In genomic region chr3:51019650-51020346, GRCm38 (mm10) we compare ENCODE assay signal across 11 mouse cellular contexts.
DNase-seq lines count a peak whose midpoint lies in the region; ATAC-seq and TF ChIP-seq lines count a peak whose summit lies in the region.
"Had no signal": no experiment of that assay in that cellular context is flagged by ENCODE, and none has a peak within 500 bp of the region (broad histone marks: within the 10 kb centered on the region; RNA-seq: fewer than 3 reads in every experiment).

No protein-coding gene starts in this region.

- no peaks in the 10 kb centered on the region for H3K79me2 ChIP-seq in myocyte (ENCODE audit: control insufficient read depth, insufficient read depth)

- H3K4me1 ChIP-seq in lung, embryonic 16.5 days (replicated peaks; ENCODE audit: control insufficient read depth, insufficient read depth, low read length), result no peaks in the 10 kb centered on the region
- H3K4me1 ChIP-seq in hindbrain, embryonic 11.5 days (replicated peaks; ENCODE audit: control insufficient read depth, insufficient read depth, low read length), result no peaks in the 10 kb centered on the region
- H3K4me1 ChIP-seq in limb, embryonic 12.5 days (replicated peaks), result peaks cover 7% of the 10 kb centered on the region; the same call in 1 of the 2 replicates

- no peaks in the 10 kb centered on the region for H3K36me3 ChIP-seq in lung, embryonic 16.5 days (ENCODE audit: control insufficient read depth, insufficient read depth, low read length)
- no peaks in the 10 kb centered on the region for H3K36me3 ChIP-seq in hindbrain, embryonic 11.5 days (ENCODE audit: control insufficient read depth, insufficient read depth, low read length)
- no peaks in the 10 kb centered on the region for H3K36me3 ChIP-seq in limb, embryonic 12.5 days
- H3K36me3 ChIP-seq in myocyte (ENCODE audit: control insufficient read depth, insufficient read depth), result no peaks in the 10 kb centered on the region

- DNase-seq in lung, postnatal 25 days (ENCODE audit: low spot score), result no peak
- DNase-seq in hindbrain, embryonic 11.5 days (ENCODE audit: low spot score), result peak; percentile 15
- no peak for DNase-seq in gastrocnemius, postnatal 4 days (ENCODE audit: low spot score in 2 of 2)
- no peak for DNase-seq in urinary bladder, postnatal 25 days (ENCODE audit: low spot score)
- DNase-seq: adrenal gland, postnatal 10 days; cerebellum, adult 2 months; heart, postnatal 4 days; lung, postnatal 36 days had no signal

- no peaks in the 10 kb centered on the region for H3K27me3 ChIP-seq in lung, embryonic 16.5 days (ENCODE audit: control insufficient read depth, insufficient read depth, low read depth, low read length)
- no peaks in the 10 kb centered on the region for H3K27me3 ChIP-seq in hindbrain, embryonic 11.5 days (ENCODE audit: control insufficient read depth, insufficient read depth, low read length)
- H3K27me3 ChIP-seq in limb, embryonic 12.5 days, result no peaks in the 10 kb centered on the region; the same call in 1 of the 2 replicates
- H3K27me3 ChIP-seq in myocyte (ENCODE audit: control insufficient read depth, insufficient read depth, insufficient read length), result no peaks in the 10 kb centered on the region

- H3K9ac ChIP-seq in lung, embryonic 16.5 days (ENCODE audit: low read length), result no peak overlapping the region
- no peak overlapping the region for H3K9ac ChIP-seq in hindbrain, embryonic 11.5 days (ENCODE audit: low read depth, low read length)
- H3K9ac ChIP-seq in limb, embryonic 12.5 days (replicated peaks), result no peak overlapping the region

- H3K27ac ChIP-seq in lung, embryonic 16.5 days (ENCODE audit: low read length), result peak overlapping the region; percentile 64
- H3K27ac ChIP-seq in hindbrain, embryonic 11.5 days (ENCODE audit: low read depth, low read length), result no peak overlapping the region; the same call in 1 of the 2 replicates
- peak overlapping the region; percentile 45; the same call in 1 of the 2 replicates for H3K27ac ChIP-seq in limb, embryonic 12.5 days

- peak overlapping the region; percentile 9; the same call in 1 of the 2 replicates for H3K4me2 ChIP-seq in lung, embryonic 16.5 days (ENCODE audit: low read depth, low read length)
- H3K4me2 ChIP-seq in hindbrain, embryonic 11.5 days (replicated peaks; ENCODE audit: low read depth, low read length), result no peak overlapping the region
- H3K4me2 ChIP-seq in limb, embryonic 12.5 days, result no peak overlapping the region
- peak overlapping the region; percentile 42 for H3K4me2 ChIP-seq in myocyte (ENCODE audit: low read depth)

- ATAC-seq in lung, embryonic 16.5 days (ENCODE audit: low read depth), result peak; percentile 71
- no peak for ATAC-seq in hindbrain, embryonic 11.5 days (ENCODE audit: low FRiP score)
- no peak for ATAC-seq in limb, embryonic 12.5 days (ENCODE audit: insufficient number of reproducible peaks, insufficient read depth, low FRiP score, low TSS enrichment, low read depth)

- no peak for TF ChIP-seq POLR2A in myocyte (IDR thresholded peaks at IDR 0.05; ENCODE audit: insufficient read length, low read depth)

- WGBS in lung, embryonic 16.5 days, result 48% methylated on average over 10 of the region's 10 CpGs
- 66% methylated on average over 10 of the region's 10 CpGs for WGBS in hindbrain, embryonic 11.5 days
- 70% methylated on average over 10 of the region's 10 CpGs for WGBS in limb, embryonic 12.5 days

- H3K4me3 ChIP-seq in lung, embryonic 16.5 days (ENCODE audit: low read length), result no peak overlapping the region
- H3K4me3 ChIP-seq in hindbrain, embryonic 11.5 days (ENCODE audit: low read depth, low read length), result no peak overlapping the region
- no peak overlapping the region for H3K4me3 ChIP-seq in limb, embryonic 12.5 days (replicated peaks)
- H3K4me3 ChIP-seq in myocyte, result no peak overlapping the region

- no peak overlapping the region for H3ac ChIP-seq in myocyte (ENCODE audit: control insufficient read depth, insufficient read length)

- no peaks in the 10 kb centered on the region for H3K9me3 ChIP-seq in lung, embryonic 16.5 days (ENCODE audit: control insufficient read depth, low read length)
- H3K9me3 ChIP-seq in hindbrain, embryonic 11.5 days (ENCODE audit: control insufficient read depth, low read length), result no peaks in the 10 kb centered on the region
- no peaks in the 10 kb centered on the region for H3K9me3 ChIP-seq in limb, embryonic 12.5 days

TF ChIP-seq in myocyte, 11 proteins besides CTCF, POLR2A, EP300 and RAD21:
- no peak for TF ChIP-seq TCF12 (IDR thresholded peaks at IDR 0.05; ENCODE audit: insufficient read depth, poor library complexity, severe bottlenecking)
- TF ChIP-seq CEBPB (IDR thresholded peaks at IDR 0.05; ENCODE audit: insufficient read depth, poor library complexity, severe bottlenecking), result no peak
- TF ChIP-seq USF1 (IDR thresholded peaks at IDR 0.05; ENCODE audit: low read depth), result no peak
- TF ChIP-seq E2F4 (IDR thresholded peaks at IDR 0.05; ENCODE audit: insufficient read depth), result no peak
- no peak for TF ChIP-seq REST (IDR thresholded peaks at IDR 0.05; ENCODE audit: insufficient read depth, insufficient read length)
- no peak for TF ChIP-seq TCF3 (IDR thresholded peaks at IDR 0.05; ENCODE audit: insufficient read length, low read depth)
- no peak for TF ChIP-seq MYOD1 (IDR thresholded peaks at IDR 0.05; ENCODE audit: control insufficient read depth in 1 of 3, insufficient read length in 2 of 3, low read depth in 2 of 3)
- TF ChIP-seq POLR2AphosphoS2 (IDR thresholded peaks at IDR 0.05; ENCODE audit: insufficient read length, low read depth), result no peak
- no peak for TF ChIP-seq MYOG (IDR thresholded peaks at IDR 0.05; ENCODE audit: control insufficient read depth in 1 of 3, insufficient read depth in 1 of 3, insufficient read length in 2 of 3, low read depth in 2 of 3)
- TF ChIP-seq SRF (IDR thresholded peaks at IDR 0.05; ENCODE audit: control insufficient read depth, insufficient read length, low read depth), result no peak
TF ChIP-seq in myocyte: peak in this region for 0.

Comparison
In these comparisons a context has a peak if more than half of its experiments do, and no peak if none do; other contexts are left out.
1. H3K4me2 ChIP-seq: peak in lung, embryonic 16.5 days (single experiment) and myocyte (single experiment); none in hindbrain, embryonic 11.5 days (single experiment) and limb, embryonic 12.5 days (single experiment).